Mouse (Mus musculus) spleen, adult 2 months (tissue): Measurements from ENCODE around the gene Dclk1.

Experiments used
- CTCF ChIP-seq: fragments of 200-500 bp; IDR thresholded peaks from 2 replicates; pipeline ENCODE4 v1.5.1; 2011; ENCODE audit warnings: mild to moderate bottlenecking, inconsistent platforms; ENCODE audit not compliant: insufficient read depth, insufficient read length, insufficient replicate concordance; ENCODE audit errors: extremely low read depth
- POLR2A ChIP-seq: fragments of 200-500 bp; IDR thresholded peaks from 2 replicates; pipeline ENCODE4 v1.6.1; 2011; ENCODE audit warnings: low read depth, low read length, inconsistent platforms

DNA sequence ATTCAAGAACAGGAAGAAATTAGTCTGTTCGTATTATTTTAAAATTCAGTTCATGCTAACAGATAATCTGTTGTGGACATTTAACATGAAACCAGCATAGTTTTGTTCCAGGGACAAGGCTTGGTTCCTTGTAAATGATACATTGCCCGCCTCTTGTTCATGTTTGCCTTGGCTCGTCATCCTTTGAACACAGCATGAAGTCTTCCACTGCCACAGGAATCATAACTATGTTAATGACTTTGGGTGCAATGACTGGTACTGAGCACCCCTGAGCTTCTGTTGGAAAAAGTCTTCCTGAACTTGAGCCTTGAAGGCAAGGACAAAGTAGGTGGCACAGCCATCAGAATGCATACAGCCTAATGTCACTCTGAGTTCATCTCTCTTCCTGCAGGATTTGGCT is 5.9 kb downstream of the Dclk1 start:
- TF ChIP-seq POLR2A (no peak), CTCF (no peak)
